Mouse (Mus musculus) MEL (cell line): ENCODE results near the gene AU040320. TPM values are rescaled to one million over a fixed set of nuclear protein-coding genes. Genes with fewer than 3 reads are reported as not detected.

Experiments
- DNase-seq: peaks from one replicate; pipeline ENCODE4 v3.0.0; 2011; ENCODE audit warnings: low read depth, low spot score
- H3K27ac ChIP-seq: 2 replicates; pipeline ENCODE4 v1.5.1; 2012; ENCODE audit warnings: low read depth, mild to moderate bottlenecking, control low read depth, low read length, moderate library complexity; ENCODE audit not compliant: control insufficient read depth
- H3K27me3 ChIP-seq, 2 experiments: fragments of 150-350 bp in 1 of 2; sonication (generic) in 1 of 2; 2 replicates each; pipeline ENCODE4 v1.6.1; 2012; ENCODE audit warnings: low read length in 2 of 2, mild to moderate bottlenecking in 2 of 2, improper control_type of control experiment in 1 of 2, moderate library complexity in 1 of 2; ENCODE audit not compliant: insufficient read depth in 2 of 2, control insufficient read depth in 1 of 2
- H3K36me3 ChIP-seq, 2 experiments: 2 replicates each; pipeline ENCODE4 v1.6.1; 2012 to 2014; ENCODE audit warnings: low read length in 2 of 2, improper control_type of control experiment in 1 of 2, inconsistent platforms in 1 of 2, mild to moderate bottlenecking in 1 of 2; ENCODE audit not compliant: insufficient read depth in 2 of 2, control insufficient read depth in 1 of 2
- H3K4me1 ChIP-seq, 2 experiments: fragments of 150-350 bp in 1 of 2; sonication (generic) in 1 of 2; 2 replicates each; pipeline ENCODE4 v1.6.1; 2012; ENCODE audit warnings: low read length in 2 of 2, improper control_type of control experiment in 1 of 2, mild to moderate bottlenecking in 1 of 2; ENCODE audit not compliant: insufficient read depth in 2 of 2, control insufficient read depth in 1 of 2
- H3K4me3 ChIP-seq, 2 experiments: fragments of 150-350 bp in 1 of 2; sonication (generic) in 1 of 2; 2 replicates each; pipeline ENCODE4 v1.5.1; 2012; ENCODE audit warnings: low read depth in 2 of 2, low read length in 2 of 2, mild to moderate bottlenecking in 2 of 2, moderate library complexity in 2 of 2, control low read depth in 1 of 2, improper control_type of control experiment in 1 of 2; ENCODE audit not compliant: control insufficient read depth in 1 of 2, insufficient read depth in 1 of 2
- H3K79me2 ChIP-seq: 2 replicates; pipeline ENCODE4 v1.6.1; 2012; ENCODE audit warnings: mild to moderate bottlenecking, low read length, moderate library complexity; ENCODE audit not compliant: control insufficient read depth, poor library complexity, insufficient read depth
- H3K9ac ChIP-seq: 2 replicates; pipeline ENCODE4 v1.6.1; 2012; ENCODE audit warnings: low read depth, mild to moderate bottlenecking, control low read depth, low read length, moderate library complexity; ENCODE audit not compliant: control insufficient read depth, poor library complexity, severe bottlenecking
- H3K9me3 ChIP-seq: fragments of 150-350 bp; sonication (generic); replicated peaks from 2 replicates; pipeline ENCODE4 v1.6.1; 2012; ENCODE audit warnings: mild to moderate bottlenecking, low read length, improper control_type of control experiment, moderate library complexity; ENCODE audit not compliant: insufficient read depth
- CTCF ChIP-seq, 3 experiments: IDR thresholded peaks in 2 of 3; conservative IDR thresholded peaks in 1 of 3; 2 replicates each; pipeline ENCODE4 v1.5.1; 2011 to 2012; ENCODE audit warnings: low read length in 3 of 3, low read depth in 2 of 3, mild to moderate bottlenecking in 2 of 3, improper control_type of control experiment in 1 of 3, inconsistent platforms in 1 of 3, mixed read lengths in 1 of 3, moderate library complexity in 1 of 3; ENCODE audit not compliant: control insufficient read depth in 1 of 3, insufficient read depth in 1 of 3, poor library complexity in 1 of 3, severe bottlenecking in 1 of 3
- E2F4 ChIP-seq: IDR thresholded peaks from 2 replicates; pipeline ENCODE4 v1.6.1; 2011; ENCODE audit warnings: low read depth, low read length, improper control_type of control experiment, borderline replicate concordance
- ELF1 ChIP-seq: IDR thresholded peaks from 2 replicates; pipeline ENCODE4 v1.6.1; 2014; ENCODE audit warnings: low read depth, mild to moderate bottlenecking, inconsistent platforms, low read length, improper control_type of control experiment, moderate library complexity
- GABPA ChIP-seq: IDR thresholded peaks from 2 replicates; pipeline ENCODE4 v1.6.1; 2012; ENCODE audit warnings: low read depth, mild to moderate bottlenecking, inconsistent platforms, low read length, improper control_type of control experiment, moderate library complexity
- GATA1 ChIP-seq: IDR thresholded peaks from 2 replicates; pipeline ENCODE4 v1.6.1; 2011; ENCODE audit warnings: low read depth, low read length, improper control_type of control experiment
- HCFC1 ChIP-seq: IDR thresholded peaks from 2 replicates; pipeline ENCODE4 v1.6.1; 2012; ENCODE audit warnings: low read depth, mild to moderate bottlenecking, inconsistent platforms, low read length, improper control_type of control experiment, moderate library complexity
- JUND ChIP-seq: IDR thresholded peaks from 2 replicates; pipeline ENCODE4 v1.6.1; 2011; ENCODE audit warnings: low read depth, mild to moderate bottlenecking, improper control_type of control experiment, low read length
- MEF2A ChIP-seq: IDR thresholded peaks from 2 replicates; pipeline ENCODE4 v1.6.1; 2014; ENCODE audit warnings: low read depth, mild to moderate bottlenecking, inconsistent platforms, low read length, improper control_type of control experiment; ENCODE audit not compliant: poor library complexity, insufficient replicate concordance, severe bottlenecking; ENCODE audit errors: extremely low read depth
- MXI1 ChIP-seq: IDR thresholded peaks from 2 replicates; pipeline ENCODE4 v1.6.1; 2011; ENCODE audit warnings: mild to moderate bottlenecking, low read depth, low read length, improper control_type of control experiment
- MYB ChIP-seq: IDR thresholded peaks from 2 replicates; pipeline ENCODE4 v1.6.1; 2011; ENCODE audit warnings: mild to moderate bottlenecking, low read depth, low read length, improper control_type of control experiment
- NELFE ChIP-seq: IDR thresholded peaks from 2 replicates; pipeline ENCODE4 v1.6.1; 2011; ENCODE audit warnings: low read depth, low read length, improper control_type of control experiment
- POLR2A ChIP-seq, 2 experiments: IDR thresholded peaks; 2 replicates each; pipeline ENCODE4 v1.6.1; 2011 to 2012; ENCODE audit warnings: low read length in 2 of 2, mild to moderate bottlenecking in 2 of 2, control low read depth in 1 of 2, improper control_type of control experiment in 1 of 2, low read depth in 1 of 2, moderate library complexity in 1 of 2; ENCODE audit not compliant: control insufficient read depth in 1 of 2, insufficient read depth in 1 of 2, poor library complexity in 1 of 2
- SIN3A ChIP-seq: IDR thresholded peaks from 2 replicates; pipeline ENCODE4 v1.6.1; 2012; ENCODE audit warnings: low read length, improper control_type of control experiment, inconsistent platforms
- SMC3 ChIP-seq: IDR thresholded peaks from 2 replicates; pipeline ENCODE4 v1.6.1; 2011; ENCODE audit warnings: low read depth, low read length, improper control_type of control experiment
- TBP ChIP-seq: IDR thresholded peaks from 2 replicates; pipeline ENCODE4 v1.8.0; 2011; ENCODE audit warnings: low read depth, low read length, improper control_type of control experiment
- ZKSCAN1 ChIP-seq: IDR thresholded peaks from 2 replicates; pipeline ENCODE4 v1.6.1; 2012; ENCODE audit warnings: low read depth, mild to moderate bottlenecking, inconsistent platforms, low read length, improper control_type of control experiment, moderate library complexity
- ZMIZ1 ChIP-seq: IDR thresholded peaks from 2 replicates; pipeline ENCODE4 v1.6.1; 2012; ENCODE audit warnings: low read depth, mild to moderate bottlenecking, inconsistent platforms, low read length, improper control_type of control experiment, moderate library complexity
- ZNF384 ChIP-seq: IDR thresholded peaks from 2 replicates; pipeline ENCODE4 v1.6.1; 2012; ENCODE audit warnings: low read depth, mild to moderate bottlenecking, inconsistent platforms, low read length, improper control_type of control experiment
- polyA plus RNA-seq, 2 experiments: library from polyadenylated mRNA; stranded (reverse) in 1 of 2; unstranded in 1 of 2; fragments of >175 nt in 1 of 2; fragments of >200 nt in 1 of 2; gene quantifications; 2 replicates each; pipeline versions ENCODE4 v1.2.1 to v1.2.4; 2012; ENCODE audit warnings: low replicate concordance in 2 of 2, low read depth in 1 of 2; ENCODE audit not compliant: insufficient read length in 2 of 2, insufficient read depth in 1 of 2, missing spikeins in 1 of 2
- total RNA-seq: library from RNA; depleted of rRNA; stranded (reverse); fragments of 300-350 nt; gene quantifications from 2 replicates; pipeline ENCODE4 v1.2.3, GENCODE M21; 2012

Gene AU040320
- total and polyA plus RNA-seq, 3 experiments = 10.2 to 17.1 TPM; not detected in 1

GRCm38 (mm10) chr4:126742976-126743375 lies 10.4 kb upstream of the AU040320 start:
- Histone ChIP-seq H3K27me3 (no peaks in the 10 kb centered on the region), H3K9me3 (no peaks in the 10 kb centered on the region), H3K9ac (no peak overlapping the region), H3K4me1 (peaks cover 2 to 3% of the 10 kb centered on the region in 2 experiments; a peak in 2 of 4 replicates), H3K27ac (no peak overlapping the region), H3K36me3 (peaks cover 0 to 4% of the 10 kb centered on the region in 2 experiments; a peak in 3 of 4 replicates), H3K4me3 (no peak overlapping the region), H3K79me2 (no peaks in the 10 kb centered on the region)
- no peak for DNase-seq
- TF ChIP-seq E2F4 = no peak
- TF ChIP-seq TBP = no peak
- TF ChIP-seq POLR2A (IDR thresholded peaks at IDR 0.05; ENCODE audit: control insufficient read depth in 1 of 2, insufficient read depth in 1 of 2, low read depth in 1 of 2, low read length in 2 of 2, poor library complexity in 1 of 2) = no peak
- TF ChIP-seq ZNF384 = no peak
- TF ChIP-seq MEF2A = no peak
- TF ChIP-seq ZMIZ1 = no peak
- TF ChIP-seq NELFE = no peak
- TF ChIP-seq SMC3 = no peak
- no peak for TF ChIP-seq MXI1
- no peak for TF ChIP-seq GATA1
- TF ChIP-seq ZKSCAN1 = no peak
- TF ChIP-seq JUND = no peak

- DNase-seq = no peak
- Histone ChIP-seq H3K36me3 (peaks cover 0 to 4% of the 10 kb centered on the region in 2 experiments; a peak in 3 of 4 replicates), H3K79me2 (no peaks in the 10 kb centered on the region), H3K4me3 (no peak overlapping the region), H3K27me3 (no peaks in the 10 kb centered on the region), H3K9ac (no peak overlapping the region), H3K4me1 (peaks cover 2 to 3% of the 10 kb centered on the region in 2 experiments; a peak in 2 of 4 replicates), H3K27ac (no peak overlapping the region), H3K9me3 (no peaks in the 10 kb centered on the region)
- no peak for TF ChIP-seq ELF1
- TF ChIP-seq HCFC1 = no peak
- TF ChIP-seq GABPA = no peak
- TF ChIP-seq GATA1 = no peak
- TF ChIP-seq SIN3A = no peak
- TF ChIP-seq CTCF (IDR thresholded peaks at IDR 0.05 in 2 of 3, conservative IDR thresholded peaks at IDR 0.05 in 1 of 3; ENCODE audit: control insufficient read depth in 1 of 3, insufficient read depth in 1 of 3, low read depth in 2 of 3, low read length in 3 of 3, poor library complexity in 1 of 3, severe bottlenecking in 1 of 3) = no peak
- no peak for TF ChIP-seq MYB
Measured at GRCm38 (mm10) chr4:126743713-126744112, 9.6 kb upstream of the AU040320 start.
